Mouse (Mus musculus) forebrain, embryonic 10.5 days (tissue): ENCODE measurements at regions not wholly inside any gene's neighbourhood (a gene's known extent, or its start where the extent isn't known, plus 50 kb on each side); places are given as distances from the start of the nearest gene placed in this dataset.

ENCODE experiments used
- DNase-seq: peaks from one replicate; pipeline ENCODE4 v3.0.0-alpha.2; 2017; ENCODE audit warnings: low spot score; ENCODE audit errors: extremely low spot score
- H3K27ac ChIP-seq: fragments of 300-500 bp; sonication (generic); 2 replicates; pipeline ENCODE4 v1.5.1; 2016; ENCODE audit warnings: mild to moderate bottlenecking
- H3K27me3 ChIP-seq: fragments of 300-500 bp; sonication (generic); 2 replicates; pipeline ENCODE4 v1.6.1; 2016; ENCODE audit warnings: mild to moderate bottlenecking; ENCODE audit not compliant: poor library complexity, severe bottlenecking
- H3K36me3 ChIP-seq: fragments of 300-500 bp; sonication (generic); replicated peaks from 2 replicates; pipeline ENCODE4 v1.6.1; 2016; ENCODE audit warnings: mild to moderate bottlenecking, moderate library complexity
- H3K4me1 ChIP-seq: fragments of 300-500 bp; sonication (generic); 2 replicates; pipeline ENCODE4 v1.6.1; 2016
- H3K4me3 ChIP-seq: fragments of 300-500 bp; sonication (generic); 2 replicates; pipeline ENCODE4 v1.5.1; 2016; ENCODE audit warnings: mild to moderate bottlenecking, moderate library complexity
- H3K9me3 ChIP-seq: fragments of 300-500 bp; sonication (generic); 2 replicates; pipeline ENCODE4 v1.6.1; 2016; ENCODE audit warnings: mild to moderate bottlenecking, moderate library complexity
- WGBS: fragments of 180-500 bp; shearing (Covaris S2); methylation state at CpG from one replicate; pipeline ENCODE4 v1.1.7; 2016; 5-methylcytosine and 5-hydroxymethylcytosine counted together

DNA sequence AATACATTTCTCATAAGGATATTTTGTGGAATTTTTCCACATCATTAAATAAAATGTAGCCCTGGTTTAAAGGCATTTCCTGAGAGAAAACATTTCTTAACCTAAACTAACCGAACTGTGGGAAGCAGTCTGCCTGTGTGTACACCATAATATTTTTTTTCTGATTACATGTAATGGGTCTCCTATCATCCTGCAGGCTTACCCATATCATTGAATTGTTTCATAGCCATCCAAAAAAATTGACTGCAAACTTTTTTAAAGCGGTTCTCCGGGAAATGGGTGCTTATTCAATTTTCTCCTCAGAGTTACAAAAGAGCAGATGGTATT lies 81.1 kb upstream of the Efna5 start:
- Histone ChIP-seq H3K36me3 (no peaks in the 10 kb centered on the region), H3K27me3 (no peaks in the 10 kb centered on the region), H3K4me3 (no peak overlapping the region), H3K9me3 (no peaks in the 10 kb centered on the region), H3K4me1 (peaks cover 34% of the 10 kb centered on the region), H3K27ac (peak overlapping the region; percentile 58; the same call in 1 of the 2 replicates)
- 85% methylated on average over 3 of the region's 3 CpGs for WGBS
- DNase-seq, result no peak

DNA sequence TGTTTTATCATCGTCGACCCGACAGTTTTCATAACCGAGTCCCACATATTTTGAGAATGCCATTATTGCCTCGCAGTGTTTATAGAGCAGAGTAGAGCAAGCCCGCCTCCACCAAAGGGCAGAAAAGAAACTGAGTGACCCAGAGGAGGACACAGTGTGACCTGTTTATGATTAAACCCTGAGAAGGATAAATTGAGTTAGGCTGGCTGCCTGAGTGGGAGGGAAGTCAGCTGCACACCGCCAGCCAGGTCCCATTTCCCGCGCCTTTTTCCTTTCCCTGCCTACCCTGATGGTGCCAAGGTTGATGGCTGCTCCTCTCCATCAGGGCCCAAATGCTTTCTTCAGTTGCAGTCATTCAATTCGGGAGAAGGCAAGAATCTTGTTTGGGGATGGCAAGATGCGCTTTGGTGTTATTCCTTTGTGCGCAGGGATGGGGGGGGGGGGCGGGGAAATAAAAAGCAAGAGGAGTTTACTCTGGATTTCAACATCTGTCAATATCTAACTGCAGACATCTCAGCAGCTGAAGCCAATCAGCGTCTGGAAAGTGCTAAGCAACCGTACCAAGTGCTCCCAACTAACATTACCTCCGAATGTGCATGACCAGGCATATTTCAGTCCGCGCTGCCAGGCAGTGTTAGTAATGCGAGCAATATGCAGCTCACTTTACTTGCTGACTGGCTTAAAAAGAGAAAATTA lies 80.6 kb upstream of the Efna5 start:
- WGBS, result 73% methylated on average over 19 of the region's 19 CpGs
- H3K4me1 ChIP-seq, result peaks cover 34% of the 10 kb centered on the region
- no peaks in the 10 kb centered on the region for H3K27me3 ChIP-seq
- H3K4me3 ChIP-seq, result no peak overlapping the region
- no peaks in the 10 kb centered on the region for H3K36me3 ChIP-seq
- DNase-seq, result no peak
- peak overlapping the region; percentile 58; the same call in 1 of the 2 replicates for H3K27ac ChIP-seq
- no peaks in the 10 kb centered on the region for H3K9me3 ChIP-seq

DNA sequence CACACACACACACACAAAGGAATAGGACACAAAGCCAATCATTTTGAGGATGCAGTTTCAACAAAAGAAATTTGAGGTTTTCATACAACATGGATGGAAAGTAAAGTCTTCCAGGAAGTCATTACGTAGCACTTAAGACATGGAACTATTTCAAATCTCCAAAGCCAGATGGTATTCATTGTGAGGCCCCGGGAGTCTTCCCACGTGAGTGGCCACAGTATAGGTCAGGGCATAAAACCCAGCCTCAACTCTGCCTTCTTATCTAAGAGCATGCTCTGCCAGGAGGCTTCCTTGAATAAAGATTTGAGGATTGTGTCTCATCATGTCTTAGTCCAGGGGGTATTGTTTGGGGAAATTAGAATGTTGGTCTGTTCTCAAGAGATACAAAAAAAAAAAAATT lies 78.0 kb upstream of the Efna5 start:
- DNase-seq, result no peak
- no peak overlapping the region for H3K27ac ChIP-seq
- H3K36me3 ChIP-seq, result no peaks in the 10 kb centered on the region
- no peaks in the 10 kb centered on the region for H3K27me3 ChIP-seq
- H3K4me1 ChIP-seq, result peaks cover 26% of the 10 kb centered on the region
- no peaks in the 10 kb centered on the region for H3K9me3 ChIP-seq
- WGBS, result 71% methylated on average over 3 of the region's 3 CpGs
- no peak overlapping the region for H3K4me3 ChIP-seq

DNA sequence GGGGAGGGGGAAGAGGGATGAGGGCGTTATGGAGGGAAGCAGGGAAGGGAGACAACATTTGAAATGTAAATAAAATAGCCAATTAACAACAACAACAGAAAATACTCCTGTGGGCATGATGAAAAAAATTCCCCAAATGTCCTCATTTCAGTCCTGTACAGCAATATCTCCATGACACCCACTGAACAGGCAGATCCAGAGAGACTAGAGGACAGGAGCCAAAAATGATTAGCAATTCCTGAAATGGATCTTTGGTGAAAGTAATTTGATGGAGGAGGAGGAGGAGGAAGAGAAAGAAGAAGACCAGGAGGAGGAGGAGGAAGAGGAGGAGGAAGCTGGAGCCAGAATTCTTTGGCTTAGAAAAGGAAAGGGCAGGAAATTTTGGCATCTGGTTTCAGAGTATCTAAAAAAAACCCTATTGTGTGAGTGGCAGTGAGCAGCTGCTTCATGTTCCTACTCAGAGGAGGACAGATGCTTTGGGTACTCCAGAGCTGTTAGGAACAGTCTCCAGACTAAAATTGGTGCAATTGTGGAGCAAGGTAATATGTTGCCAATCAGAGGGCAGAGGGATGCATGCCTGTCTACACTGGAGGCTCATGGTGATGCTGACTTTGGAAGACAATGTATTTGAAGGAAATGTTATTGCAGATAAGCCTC lies 66.5 kb upstream of the Efna5 start:
- H3K27me3 ChIP-seq, result peaks cover 9% of the 10 kb centered on the region; the same call in 1 of the 2 replicates
- no peak overlapping the region for H3K27ac ChIP-seq
- no peaks in the 10 kb centered on the region for H3K4me1 ChIP-seq
- H3K9me3 ChIP-seq, result no peaks in the 10 kb centered on the region
- no peaks in the 10 kb centered on the region for H3K36me3 ChIP-seq
- H3K4me3 ChIP-seq, result no peak overlapping the region
- 62% methylated on average over 1 of the region's 1 CpGs for WGBS
- DNase-seq, result no peak

DNA sequence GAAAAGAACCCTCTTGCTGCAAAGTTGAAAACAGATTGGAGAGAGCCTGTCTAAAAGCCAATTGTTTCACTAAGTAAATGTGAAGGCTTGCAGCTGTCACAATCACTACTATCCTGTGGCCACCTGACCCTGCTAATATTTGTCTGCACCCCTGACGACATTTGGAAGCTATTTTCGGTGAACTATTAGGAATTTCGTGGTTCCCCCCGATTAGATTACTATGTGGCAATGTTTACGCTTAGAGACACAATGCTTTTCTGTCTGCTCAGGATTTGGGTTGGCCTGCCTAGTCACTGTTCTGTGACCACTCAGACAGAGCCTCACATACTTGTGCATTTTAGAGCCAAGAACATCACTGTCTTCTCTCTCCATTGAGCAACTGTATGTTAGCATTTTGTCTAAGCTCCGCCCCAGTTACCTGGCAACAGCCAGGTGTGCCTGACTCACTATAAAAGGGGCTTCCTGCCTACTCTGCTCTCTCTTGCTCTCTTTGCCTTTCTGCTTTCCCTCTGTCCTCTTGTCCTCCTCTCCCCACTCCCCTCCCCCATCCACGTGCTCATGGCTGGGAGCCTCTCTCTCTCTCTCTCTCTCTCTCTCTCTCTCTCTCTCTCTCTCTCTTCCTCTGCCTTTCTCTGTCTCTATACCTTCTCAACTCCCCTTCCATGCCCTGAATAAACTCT lies 59.6 kb upstream of the Efna5 start:
- Histone ChIP-seq H3K4me3 (peak overlapping the region; percentile 42), H3K27me3 (peaks cover 17% of the 10 kb centered on the region), H3K36me3 (no peaks in the 10 kb centered on the region), H3K4me1 (peaks cover 30% of the 10 kb centered on the region), H3K9me3 (no peaks in the 10 kb centered on the region), H3K27ac (peak overlapping the region; percentile 82)
- no peak for DNase-seq
- 4% methylated on average over 7 of the region's 7 CpGs for WGBS

DNA sequence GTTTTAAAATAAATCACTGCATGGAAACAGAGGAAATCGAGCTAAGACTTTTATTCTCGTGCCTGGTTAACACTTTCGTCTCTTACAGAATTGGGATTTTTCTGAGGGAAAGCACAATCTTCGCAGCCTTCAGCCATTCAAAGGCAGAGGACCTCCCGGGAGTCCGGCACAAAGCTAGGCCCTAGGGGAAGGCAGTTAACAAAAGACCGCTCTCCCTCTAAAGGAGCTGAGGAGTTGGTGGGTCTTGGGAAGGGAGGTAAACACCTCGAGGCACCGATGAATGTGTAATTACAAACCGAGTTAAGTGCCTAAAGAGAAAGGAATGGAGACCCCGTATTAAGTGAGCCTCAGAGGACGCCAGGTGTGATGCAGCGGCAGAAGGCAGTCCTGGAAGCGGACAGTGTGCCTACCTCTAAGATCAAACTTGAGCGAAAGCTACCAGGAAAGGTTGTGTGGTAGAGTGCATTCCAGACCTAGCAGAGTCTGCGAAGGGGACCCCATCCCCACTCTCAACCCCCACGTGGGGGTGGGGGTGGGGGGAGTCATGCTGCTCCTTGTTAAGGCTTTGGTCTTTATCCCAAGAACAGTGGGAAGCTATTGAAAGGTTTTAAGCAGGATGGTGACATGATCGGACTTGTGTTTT lies 58.9 kb upstream of the Efna5 start:
- peak; percentile 67 for DNase-seq
- Histone ChIP-seq H3K27ac (peak overlapping the region; percentile 82), H3K27me3 (peaks cover 17% of the 10 kb centered on the region), H3K9me3 (no peaks in the 10 kb centered on the region), H3K4me3 (peak overlapping the region; percentile 42), H3K4me1 (peaks cover 30% of the 10 kb centered on the region), H3K36me3 (no peaks in the 10 kb centered on the region)
- WGBS, result 4% methylated on average over 18 of the region's 18 CpGs

DNA sequence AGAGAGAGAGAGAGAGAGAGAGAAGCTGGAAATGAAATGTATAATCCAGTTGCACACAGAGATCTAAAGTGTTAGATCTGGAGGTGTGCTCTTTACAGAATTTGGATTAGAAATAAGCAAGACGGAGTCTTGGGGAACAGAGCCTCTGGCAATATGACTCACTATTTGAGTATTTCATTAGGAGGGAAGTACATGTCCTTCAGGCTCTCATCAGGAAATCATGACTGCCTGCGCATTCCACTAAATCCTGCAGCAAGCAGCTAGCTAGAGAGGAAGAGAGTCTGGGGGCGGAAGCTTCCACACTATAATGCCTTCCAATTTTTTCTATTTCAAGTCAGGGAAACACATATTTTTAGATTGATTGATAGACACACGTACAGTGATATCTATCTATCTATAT lies 58.1 kb upstream of the Efna5 start:
- peaks cover 17% of the 10 kb centered on the region for H3K27me3 ChIP-seq
- no peak overlapping the region for H3K27ac ChIP-seq
- DNase-seq, result no peak
- no peaks in the 10 kb centered on the region for H3K9me3 ChIP-seq
- H3K36me3 ChIP-seq, result no peaks in the 10 kb centered on the region
- 43% methylated on average over 4 of the region's 4 CpGs for WGBS
- H3K4me1 ChIP-seq, result peaks cover 30% of the 10 kb centered on the region
- H3K4me3 ChIP-seq, result no peak overlapping the region
